Mouse (Mus musculus): ENCODE data around the gene Ccdc91.

The Ccdc91 gene

DNA sequence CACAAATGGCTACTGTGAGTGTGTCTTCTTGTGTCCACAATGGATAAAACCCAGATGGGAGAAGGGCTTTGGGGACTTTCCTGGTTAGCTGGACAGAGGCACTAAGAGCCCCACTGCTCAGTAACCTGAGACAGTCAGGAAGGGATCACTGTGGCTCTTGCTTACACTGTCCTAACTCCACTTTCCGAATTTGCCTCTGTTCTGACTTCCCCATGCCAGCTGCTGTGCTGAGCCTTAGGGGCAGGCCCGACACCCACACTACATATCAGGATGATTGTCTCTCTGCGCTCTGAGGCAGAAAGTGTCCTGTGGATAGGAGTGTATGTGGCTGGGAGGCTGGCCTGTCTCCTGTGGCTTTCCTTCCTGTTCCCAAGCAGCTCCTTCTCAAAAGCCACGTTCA lies 97.5 kb downstream of the Ccdc91 start:
- no peak for DNase-seq

DNA sequence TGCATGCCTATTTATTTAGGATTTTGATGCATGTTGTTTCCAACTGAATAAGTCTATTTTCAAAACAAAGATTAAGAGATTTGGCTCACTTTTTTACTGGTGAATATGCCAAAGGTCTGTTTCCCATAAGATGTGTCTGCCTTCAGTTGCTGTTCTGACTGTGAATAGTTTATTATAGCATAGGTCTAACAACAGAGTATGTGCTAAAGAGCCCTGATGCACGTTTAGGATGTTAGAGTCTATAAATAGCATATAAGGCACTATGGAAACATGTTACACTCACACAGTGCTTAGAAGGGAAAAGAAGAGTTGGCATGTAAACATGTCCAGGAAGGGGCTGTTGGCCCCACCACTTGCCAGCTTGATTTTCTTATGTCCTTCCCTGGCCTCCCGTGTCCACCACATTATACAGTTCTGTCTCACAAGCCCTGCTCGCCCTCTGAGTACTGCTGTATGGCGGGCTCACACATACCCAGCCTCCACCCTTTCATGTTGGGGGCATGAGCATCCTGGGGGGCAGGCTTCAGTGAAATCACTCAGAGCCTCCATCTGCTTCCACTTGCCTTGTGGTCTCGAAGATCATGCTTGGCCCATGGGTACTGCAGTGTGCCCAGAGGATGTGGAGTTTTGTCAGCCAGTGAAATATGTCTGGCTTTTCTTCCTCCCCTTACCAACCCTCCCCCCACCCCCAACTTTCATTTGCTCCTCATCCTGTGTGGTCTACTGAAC lies 99.0 kb downstream of the Ccdc91 start:
- peak; percentile 15 to 21 for DNase-seq

DNA sequence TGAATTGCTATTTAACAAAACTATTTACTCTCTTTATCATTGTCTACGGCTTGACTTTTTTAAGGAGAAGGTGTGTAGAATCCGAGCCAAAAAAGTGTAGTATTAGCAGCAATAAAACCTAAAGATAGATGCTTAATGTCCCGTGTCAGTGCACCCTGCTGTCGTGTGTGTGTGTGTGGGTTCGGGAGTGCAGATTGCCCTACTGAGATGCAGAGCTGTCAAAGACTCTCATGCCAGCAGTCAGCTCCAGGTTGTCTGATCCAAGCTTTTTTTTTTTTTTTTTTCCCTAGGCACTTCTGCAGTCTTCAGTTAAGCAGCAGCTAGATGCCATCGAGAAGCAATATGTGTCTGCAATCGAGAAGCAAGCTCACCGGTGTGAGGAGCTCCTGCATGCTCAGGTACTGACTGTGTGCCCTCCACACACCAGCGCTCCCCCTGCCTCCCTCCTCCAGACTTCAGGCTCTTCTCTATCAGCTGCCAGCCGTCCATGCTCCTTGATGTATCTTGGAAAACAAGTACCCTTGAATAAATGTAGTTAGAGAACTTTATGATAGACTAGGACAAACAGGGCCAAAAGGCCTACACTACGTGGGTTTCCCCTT lies 99.7 kb downstream of the Ccdc91 start:
- peak; percentile 24 to 37 for DNase-seq

DNA sequence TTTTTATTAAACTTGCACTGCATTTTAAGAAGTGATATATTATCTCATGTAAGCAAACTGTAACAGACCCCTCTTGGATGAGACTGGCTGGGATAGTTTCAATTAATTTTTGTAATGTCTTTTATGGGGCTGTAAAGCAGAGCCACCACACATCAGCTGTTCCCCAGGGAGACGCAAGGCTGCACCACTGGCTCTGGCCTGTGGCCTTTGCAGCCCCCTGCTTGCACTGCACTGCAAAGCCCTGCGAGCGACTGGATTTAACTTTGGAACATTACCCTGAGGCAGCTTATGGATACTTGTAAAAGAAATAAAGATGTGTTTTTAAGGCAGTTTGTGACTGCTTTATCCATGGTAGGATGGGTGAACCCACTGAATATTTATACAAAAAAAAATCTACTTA lies 112.0 kb downstream of the Ccdc91 start:
- no peak for DNase-seq

DNA sequence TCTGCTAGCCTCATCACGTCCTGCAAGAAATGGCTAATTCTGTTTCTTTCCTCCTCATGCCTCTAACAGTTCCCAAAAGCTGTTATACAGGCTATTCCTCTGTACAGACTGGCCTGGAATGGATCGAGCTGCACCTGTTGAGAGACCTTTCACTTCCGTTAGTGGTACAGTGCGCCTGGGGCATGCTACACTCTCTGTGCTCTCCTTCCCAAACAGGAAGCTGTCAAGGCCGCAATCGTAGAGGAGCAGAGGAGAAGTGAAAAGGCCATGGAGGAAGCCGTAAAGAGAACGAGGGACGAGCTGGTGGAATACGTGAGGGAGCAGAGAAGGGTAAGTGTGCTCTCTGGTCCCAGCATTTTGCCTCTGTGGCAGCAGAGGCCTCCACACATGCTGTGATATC lies 131.0 kb downstream of the Ccdc91 start:
- DNase-seq, result no peak

DNA sequence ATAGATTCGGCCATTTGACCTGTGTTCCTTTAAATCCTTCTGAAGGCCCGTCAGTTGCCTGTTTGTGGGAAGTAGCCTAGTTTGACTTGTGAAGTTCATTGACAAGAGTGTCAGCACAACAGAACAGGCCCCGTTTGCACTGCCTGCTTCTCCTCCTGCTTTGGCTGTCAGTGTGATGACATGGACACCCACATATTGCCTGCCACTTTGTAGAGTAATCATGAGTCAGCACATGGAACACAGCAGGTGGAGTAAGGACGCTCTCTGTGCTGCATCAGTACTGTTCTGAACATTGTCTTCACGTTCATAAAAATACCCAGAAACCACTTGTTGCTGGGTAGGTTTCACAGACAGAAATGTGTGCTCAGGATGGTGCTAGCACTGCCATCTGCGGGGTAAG lies 132.0 kb downstream of the Ccdc91 start:
- DNase-seq, result no peak

DNA sequence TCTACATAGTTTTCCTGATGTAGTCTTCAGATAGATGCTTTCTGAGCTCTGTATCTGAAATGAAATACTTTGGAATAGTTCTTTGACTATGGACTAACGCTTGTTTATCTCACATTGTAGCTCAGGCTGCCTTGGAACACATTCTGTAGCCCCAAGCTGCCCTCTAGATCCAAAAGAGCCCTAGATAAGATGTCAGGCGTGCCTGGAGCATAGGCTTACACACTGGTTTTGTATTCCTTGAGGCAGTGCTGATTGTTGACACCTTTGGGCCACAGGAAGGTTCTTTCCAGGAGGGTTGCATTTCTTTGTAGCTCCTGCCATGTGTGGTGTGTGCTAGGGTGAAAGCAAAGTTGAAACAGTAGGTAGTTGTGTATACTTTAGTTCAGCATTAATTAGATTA lies 139.7 kb downstream of the Ccdc91 start:
- no peak for DNase-seq

DNA sequence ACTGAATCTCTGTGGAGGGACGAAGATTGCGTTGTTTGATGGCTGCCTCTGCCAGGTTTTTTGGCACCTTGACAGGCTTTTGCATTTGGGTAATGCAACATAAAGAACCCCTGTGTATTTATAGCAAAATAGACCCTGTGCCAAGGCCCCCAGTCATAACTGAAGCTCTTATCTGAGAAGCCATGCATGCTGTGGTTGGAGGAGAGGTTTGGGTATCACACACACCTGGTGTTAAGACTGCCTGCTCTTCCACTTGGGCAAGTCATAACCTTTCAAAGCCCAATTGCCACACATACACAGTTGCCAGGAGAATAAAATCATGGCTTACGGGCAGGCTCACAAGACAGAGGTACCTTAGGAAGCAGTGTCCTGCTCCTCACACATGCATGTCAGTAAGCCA lies 147.5 kb downstream of the Ccdc91 start:
- DNase-seq, result no peak

DNA sequence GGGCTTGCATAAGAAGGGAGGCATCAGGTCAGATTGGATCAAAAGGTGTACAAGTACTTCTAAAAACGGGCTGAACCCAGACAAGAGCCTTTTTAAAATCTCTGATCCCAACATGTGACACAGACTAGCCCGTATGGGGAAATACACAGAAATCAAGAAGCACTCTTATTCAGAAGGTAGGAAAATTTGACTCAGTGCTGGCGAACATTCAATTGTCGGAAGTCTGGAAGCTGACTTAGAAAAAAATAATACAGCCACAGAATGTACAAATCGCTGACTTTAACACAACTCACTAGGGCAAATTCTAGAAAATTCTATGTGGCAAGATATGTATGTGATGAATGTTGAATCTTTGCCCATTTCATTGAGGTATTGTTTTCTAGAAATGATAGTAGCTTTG lies 160.8 kb downstream of the Ccdc91 start:
- DNase-seq, result no peak

DNA sequence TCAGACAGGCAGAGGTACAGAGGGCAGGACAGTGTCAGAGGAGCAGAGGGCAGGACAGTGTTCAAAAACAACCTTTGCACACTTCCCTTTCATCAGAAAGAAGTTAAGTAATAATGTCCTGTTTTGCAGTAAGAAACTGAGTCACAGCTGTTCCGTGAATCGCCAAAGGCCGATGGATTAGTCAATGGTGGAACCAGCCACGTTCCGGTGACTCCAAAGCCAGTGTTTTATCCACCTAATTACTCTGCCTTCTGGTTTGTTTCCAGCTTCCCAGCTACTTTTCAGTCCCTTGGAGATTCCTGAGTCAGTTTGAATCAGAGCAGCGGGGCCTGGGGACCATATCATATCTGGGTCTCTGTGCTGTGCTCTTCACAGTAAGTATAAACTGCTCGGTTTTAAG lies 168.2 kb downstream of the Ccdc91 start:
- no peak for DNase-seq

DNA sequence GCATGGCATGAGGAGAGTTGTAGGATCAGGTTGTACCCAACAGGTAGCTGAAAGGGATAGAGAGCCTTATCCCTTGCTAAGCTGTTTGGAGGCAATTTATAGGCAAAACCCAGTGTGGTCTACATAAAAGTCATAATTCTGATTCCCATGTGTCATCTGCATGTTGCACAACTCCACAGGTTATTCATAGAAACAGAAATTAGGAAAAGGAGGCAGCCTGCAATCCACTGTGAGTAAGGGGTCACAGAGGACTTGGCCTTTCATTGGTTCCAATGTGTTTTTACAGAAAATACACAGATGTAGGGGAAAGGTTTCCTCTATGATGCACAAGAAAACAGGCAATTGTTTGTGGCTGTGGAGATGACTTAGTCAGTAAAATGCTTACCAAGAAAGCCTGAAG lies 168.8 kb downstream of the Ccdc91 start:
- no peak for DNase-seq

DNA sequence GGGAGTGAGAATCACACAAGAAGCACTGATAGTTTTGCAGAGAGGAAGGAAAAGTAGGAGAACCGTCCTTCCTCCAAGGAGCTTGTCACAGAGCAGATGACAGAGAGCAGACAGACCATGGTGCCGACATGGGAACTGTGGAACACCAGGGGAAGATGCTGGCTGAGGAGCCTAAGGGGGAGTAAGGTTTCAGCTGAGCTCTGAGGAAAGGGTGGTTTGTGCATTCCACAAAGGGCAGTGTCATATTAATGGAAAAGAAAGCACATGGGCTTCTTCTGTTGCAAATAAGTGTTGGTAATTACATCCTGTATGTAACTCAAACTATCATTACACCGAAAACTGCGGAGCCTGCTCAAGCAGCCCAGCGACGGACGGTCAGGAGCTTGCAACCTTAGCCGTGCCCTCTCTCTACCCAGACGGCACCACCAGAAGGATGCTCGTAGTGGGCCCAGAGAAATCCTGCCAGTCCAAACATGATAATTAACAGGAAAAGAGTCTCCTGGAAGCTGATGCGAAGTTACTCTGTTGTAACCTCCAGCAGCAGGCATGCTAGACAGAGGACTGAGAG lies 170.9 kb downstream of the Ccdc91 start:
- no peak for DNase-seq

DNA sequence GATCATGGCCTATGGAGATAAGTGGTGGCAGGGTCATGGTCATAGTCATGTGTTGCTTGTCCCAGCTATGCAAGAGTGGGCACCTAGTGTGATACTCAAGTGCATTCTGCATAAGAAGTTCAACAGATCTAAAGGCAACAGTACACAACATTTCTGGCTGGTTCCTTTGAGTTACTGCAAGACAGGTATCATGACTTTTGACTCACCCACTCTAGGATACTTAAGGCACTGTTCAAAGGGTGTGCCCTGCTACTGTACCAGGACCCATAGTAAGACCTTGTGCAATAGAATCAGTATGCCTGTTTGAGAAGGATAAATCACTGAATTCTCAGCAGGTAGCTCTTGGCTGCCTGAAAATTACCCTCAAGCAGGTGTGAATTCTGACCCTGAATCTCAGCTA lies 182.4 kb downstream of the Ccdc91 start:
- no peak for DNase-seq

DNA sequence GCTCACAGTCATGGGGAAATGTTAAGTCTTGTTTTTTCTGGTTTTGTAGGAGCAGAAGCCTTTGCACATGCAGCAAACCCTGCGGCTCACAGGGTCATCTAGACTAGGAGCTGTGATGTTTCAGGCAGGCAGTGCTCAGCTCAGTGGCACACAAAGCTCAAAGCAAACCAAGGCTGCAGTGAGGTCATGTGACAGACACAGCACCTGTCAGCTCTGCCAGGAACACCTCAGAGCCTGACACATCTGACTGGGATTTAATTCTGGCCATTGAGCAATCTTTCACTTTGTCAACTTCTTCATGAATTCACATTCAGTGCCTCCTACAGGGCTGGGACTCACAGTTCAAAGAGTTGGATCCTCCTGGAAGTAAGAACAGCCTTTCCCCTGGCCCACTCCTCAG lies 185.1 kb downstream of the Ccdc91 start:
- no peak for DNase-seq

DNA sequence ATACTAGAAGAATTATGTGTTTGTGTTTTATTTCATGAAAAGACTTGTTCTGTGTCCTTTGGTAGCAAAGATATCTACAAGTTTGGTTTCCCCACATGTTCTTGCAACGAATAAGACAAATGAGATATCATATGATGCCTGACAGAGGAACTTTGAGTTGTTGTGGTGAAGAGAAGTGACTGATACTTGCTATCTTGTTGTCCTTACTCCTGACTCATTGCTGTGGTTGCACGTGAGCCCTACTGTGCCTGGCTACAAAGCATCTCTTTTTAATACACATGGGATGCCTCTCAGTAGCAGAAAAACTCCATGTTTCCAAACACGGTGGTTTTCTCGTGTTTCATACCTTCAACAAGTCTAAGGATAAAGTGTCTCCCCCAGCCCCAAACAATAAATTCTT lies 186.2 kb downstream of the Ccdc91 start:
- no peak for DNase-seq

DNA sequence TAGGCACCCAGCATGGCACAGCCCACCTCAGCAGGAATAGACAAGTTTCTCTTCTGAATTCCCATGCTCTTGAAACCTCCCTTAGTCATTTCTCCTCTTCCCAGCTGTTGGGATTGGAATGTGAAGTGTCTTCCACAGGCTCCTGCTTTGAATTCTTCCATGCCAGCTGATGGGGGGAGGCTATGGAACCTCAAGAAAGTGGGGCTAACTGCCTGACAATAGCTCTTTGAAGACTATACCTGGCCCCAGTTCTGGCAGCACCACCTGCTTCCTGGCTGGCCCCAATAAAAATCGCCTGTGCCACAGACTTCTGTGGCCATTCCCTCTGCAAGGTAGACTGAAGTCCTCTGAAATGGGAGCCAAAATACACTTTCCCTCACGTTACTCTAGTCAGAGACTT lies 187.0 kb downstream of the Ccdc91 start:
- no peak for DNase-seq

DNA sequence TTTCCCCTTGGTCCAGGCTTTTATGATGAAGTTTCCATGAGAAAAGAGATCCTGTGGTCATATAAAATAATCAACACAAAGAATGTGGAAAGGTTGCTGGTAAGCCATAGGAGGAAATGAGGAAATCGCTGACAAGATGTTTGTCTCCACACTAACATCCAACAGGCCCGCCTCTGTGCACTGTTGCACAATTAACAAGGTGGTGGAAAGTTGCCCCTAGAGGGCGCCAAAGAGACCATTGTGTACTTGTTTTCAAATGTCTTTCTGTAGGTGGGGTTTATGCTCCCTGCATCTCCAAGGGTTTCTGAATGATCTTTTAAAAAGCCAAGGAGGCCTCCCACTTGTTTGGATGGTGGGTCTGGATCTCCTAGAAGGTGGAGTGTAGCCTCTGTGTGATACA lies 188.7 kb downstream of the Ccdc91 start:
- DNase-seq, result peak; percentile 37 to 59

DNA sequence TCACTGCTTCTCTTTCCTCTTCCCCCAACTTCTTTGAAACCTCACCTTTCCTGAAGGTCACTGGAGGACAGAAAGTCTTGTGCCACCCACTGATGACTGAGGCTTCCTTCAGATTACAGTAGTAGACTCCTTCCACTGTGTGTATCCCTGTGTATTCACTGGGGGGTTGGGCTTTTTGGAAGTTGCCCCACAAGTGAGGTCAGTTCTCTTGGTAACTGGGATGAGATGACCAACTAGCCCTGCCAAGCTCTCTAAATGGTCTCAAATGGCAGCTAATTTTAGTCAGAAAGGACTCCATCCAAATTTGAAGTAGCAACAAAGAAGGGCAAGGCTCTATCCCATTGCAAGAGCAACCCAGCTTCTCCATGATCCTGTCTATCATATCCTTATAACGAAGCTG lies 195.7 kb downstream of the Ccdc91 start:
- no peak for DNase-seq

DNA sequence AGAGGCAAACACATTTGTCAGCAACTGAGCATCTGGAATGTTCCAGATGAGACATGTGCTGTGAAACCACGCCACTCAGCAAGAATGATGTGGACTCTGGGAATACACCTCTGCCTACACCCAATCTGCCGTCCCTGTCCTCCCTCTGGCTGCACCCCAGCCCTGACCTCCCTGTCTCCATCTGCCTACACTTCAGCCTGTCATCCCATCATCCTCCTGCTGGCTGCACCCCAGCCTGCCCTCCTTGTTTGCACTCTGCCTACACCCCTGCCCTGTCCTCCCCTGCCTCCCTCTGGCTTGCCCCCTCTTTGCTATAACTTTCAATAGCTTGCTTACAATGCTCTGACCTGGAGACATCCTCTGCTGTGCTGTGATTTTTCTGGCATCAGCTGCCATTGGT lies 196.9 kb downstream of the Ccdc91 start:
- DNase-seq, result no peak

DNA sequence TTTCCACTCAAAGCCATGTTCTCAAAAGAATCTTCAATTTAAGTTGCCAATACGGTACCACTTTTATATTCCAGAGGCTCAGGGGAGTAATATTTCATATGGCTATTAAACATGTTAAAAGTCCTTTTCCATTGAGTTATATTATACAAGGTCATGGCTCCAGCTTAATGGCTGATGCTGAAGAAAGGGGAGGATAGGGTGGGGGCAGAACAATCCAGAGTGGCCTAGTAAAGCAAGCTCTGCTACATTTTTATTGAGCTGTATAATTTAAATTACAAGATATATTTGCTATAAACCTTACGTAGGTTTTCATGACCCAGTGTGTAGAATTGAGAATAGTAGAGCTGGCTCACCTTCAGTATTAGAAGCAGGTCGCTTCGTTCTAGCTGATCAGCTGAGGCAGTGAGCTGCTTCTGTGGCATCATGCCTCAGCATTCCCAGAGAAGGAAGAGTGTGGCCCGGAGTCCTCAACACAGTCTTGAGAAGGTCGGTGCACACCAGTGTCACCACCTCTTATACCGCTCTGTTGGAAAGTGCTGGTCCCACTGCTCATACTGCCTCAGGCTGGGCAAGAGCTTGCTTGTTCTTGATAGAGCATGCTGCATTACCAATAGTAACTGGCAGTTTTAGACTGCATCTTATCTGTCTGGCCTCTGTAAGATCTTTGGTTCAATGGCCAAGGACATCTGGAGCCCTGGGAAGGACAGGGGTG lies 199.6 kb downstream of the Ccdc91 start:
- no peak for DNase-seq

DNA sequence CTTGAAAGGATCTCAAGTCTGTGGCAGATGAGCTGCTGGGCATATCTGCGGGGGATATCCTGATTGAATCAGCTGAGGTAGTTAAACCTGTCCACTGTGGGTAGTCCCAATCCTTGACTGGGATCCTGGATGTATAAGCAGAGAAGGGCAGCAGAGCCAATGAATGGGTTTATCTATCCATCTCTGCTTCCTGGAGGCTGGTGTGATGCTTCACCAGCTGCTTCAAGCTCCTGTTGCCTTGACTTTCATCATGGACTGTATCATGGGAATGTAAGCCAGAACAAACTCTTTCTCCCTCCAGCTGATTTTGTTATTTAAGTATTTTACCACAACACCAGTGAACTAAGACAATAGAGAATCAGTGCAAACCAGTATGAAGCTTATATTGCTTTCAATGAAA lies 200.6 kb downstream of the Ccdc91 start:
- no peak for DNase-seq
